Mouse (Mus musculus) lung, postnatal 4 days (tissue): ENCODE measurements around the gene Gm29644.
"Not testable (repeated sequence)": the region's sequence is repeated elsewhere in the genome, so short reads cannot be mapped to it uniquely, and the experiment has no call there.

Source experiments
- DNase-seq, 2 experiments: peaks; one replicate each; pipeline ENCODE4 v3.0.0; 2021

Gm29644 gene

GRCm38 (mm10) chrY:70303187-70303586 lies at the start of gene Gm29644, which contains the start of gene Gm29423:
Gene Gm29644, minus strand, starts transcription at chrY:70303343.
Gene Gm29423, minus strand, starts transcription at chrY:70303287.
- not testable (repeated sequence) for DNase-seq

GRCm38 (mm10) chrY:70273542-70273941 lies 29.6 kb downstream of the Gm29644 start, which contains the start of gene Gm21118:
Gene Gm21118, minus strand, starts transcription at chrY:70273642.
- DNase-seq = not testable (repeated sequence)
